Mouse (Mus musculus) thymus, postnatal 10 days (tissue): ENCODE results near the gene Kptn.

Experiments
- DNase-seq, 2 experiments: peaks; one replicate each; pipeline ENCODE4 v3.0.0; 2021; ENCODE audit warnings: low spot score in 2 of 2

Kptn gene

DNA sequence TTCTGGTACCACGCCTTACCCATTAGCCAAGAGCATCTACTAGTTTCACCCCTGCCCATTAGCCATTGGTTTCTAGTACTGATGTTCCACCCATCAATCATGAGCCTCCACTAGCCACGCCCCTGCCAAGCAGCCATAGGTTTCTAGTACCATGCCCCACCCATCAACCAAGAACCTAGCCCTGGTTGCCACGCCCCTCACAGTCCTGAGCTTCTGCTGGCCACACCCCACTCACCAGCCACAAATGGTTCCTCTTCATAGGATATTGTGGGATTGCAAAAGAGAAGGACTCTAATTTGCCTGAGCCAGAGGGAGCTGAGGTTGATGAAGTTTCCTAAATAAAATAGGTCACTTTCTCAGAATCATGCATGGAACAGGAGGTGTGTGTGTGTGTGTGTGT lies 41.0 kb downstream of the Kptn start:
- no peak for DNase-seq

- DNase-seq: no peak
Measured at GRCm38 (mm10) chr7:16161302-16161701, 41.6 kb downstream of the Kptn start.

DNA sequence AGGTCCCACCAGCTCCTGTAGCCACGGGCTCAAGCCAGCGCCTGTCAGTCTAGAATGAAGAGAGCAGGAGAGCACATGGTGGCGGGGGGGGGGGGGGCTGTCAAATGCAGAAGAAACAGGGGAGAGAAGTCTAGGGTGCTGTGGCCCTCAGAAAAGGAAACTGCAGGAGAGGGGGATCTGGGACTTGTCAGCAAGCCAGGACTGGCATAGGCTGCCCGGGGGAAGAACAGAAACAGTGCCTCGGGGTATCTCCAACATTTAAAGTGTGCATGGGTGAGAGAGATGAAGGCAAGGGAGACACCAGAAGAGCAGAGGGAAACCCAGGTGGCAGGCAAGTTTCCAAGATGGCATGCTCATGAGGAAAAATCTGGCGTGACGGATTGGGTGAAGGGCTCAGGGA lies 42.3 kb downstream of the Kptn start:
- no peak for DNase-seq

GRCm38 (mm10) chr7:16172141-16172581 lies 52.5 kb downstream of the Kptn start:
- DNase-seq: no peak

GRCm38 (mm10) chr7:16172586-16173140 lies 53.0 kb downstream of the Kptn start:
- DNase-seq: no peak

DNA sequence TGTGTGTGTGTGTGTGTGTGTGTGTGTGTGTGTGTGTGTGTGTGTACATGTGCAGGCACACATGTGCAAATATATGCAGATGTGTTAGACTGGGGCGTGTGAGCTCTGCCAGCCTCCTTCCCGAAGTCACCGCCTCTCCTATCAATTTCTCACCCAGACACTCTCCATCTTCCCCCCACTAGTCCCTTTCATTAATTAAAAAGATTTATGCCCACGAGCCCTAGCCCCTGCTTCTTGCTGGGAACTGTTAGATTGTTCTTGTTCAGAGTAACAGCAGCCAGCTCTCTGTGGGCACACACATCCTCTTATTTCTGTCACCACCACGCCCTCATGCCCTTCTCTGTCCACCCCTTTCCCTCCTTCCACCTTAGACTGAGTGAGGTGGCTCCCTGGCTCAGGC lies 53.5 kb downstream of the Kptn start:
- DNase-seq: no peak

- DNase-seq: peak; percentile 56 to 68
Measured at GRCm38 (mm10) chr7:16174597-16175541, 55.2 kb downstream of the Kptn start, which contains the start of gene Meis3. Meis3 (plus strand) TSS chr7:16175090.

DNA sequence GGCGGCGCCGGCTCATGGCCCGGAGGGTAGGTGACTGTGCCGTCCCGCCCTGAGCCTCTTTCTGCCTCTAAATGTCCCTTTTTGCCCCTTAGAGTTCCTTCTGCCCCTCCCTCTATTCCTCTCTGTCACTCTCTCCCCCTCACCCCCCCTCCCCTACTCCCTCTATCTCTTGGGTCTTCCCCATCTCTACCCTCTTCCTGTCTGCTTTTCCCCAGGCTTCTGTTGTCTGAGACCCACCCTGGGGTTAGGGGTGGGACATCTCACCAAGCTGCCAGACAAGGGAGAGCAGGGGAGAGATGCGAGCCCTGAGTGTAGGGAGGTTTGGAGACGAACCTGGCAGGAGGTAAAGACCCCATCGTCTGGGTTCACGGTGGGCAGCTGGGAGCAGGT lies 55.8 kb downstream of the Kptn start:
- no peak for DNase-seq
